Mouse (Mus musculus) left cerebral cortex, adult 2 months (tissue): Measurements from ENCODE around the gene Synpo2l. TPM values are rescaled to one million over a fixed set of nuclear protein-coding genes. Genes with fewer than 3 reads are reported as not detected.

Experiments used
- DNase-seq, 2 experiments: peaks; one replicate each; pipeline ENCODE4 v3.0.0; 2021 to 2022; ENCODE audit warnings: low spot score in 2 of 2, mixed read lengths in 1 of 2; ENCODE audit errors: extremely low spot score in 1 of 2
- H3K27ac ChIP-seq: fragments of 200-600 bp; 2 replicates; pipeline ENCODE4 v1.8.1; 2022
- H3K4me3 ChIP-seq: fragments of 200-600 bp; 2 replicates; pipeline ENCODE4 v1.8.1; 2022
- CTCF ChIP-seq: fragments of 200-600 bp; IDR thresholded peaks from 2 replicates; pipeline ENCODE4 v1.8.1; 2022; ENCODE audit warnings: antibody characterized with exemption, mild to moderate bottlenecking, moderate library complexity
- intact Hi-C: fragments of 180-260 bp; cut with DNase I; formaldehyde crosslinking; loops from one replicate; pipeline ENCODE4 v1.15.1; 2025
- microRNA-seq, 2 experiments: library from miRNA; unstranded; fragments of <30 nt; microRNA quantifications; one replicate each; pipeline ENCODE4 v1.2.0; 2021
- total RNA-seq, 2 experiments: library from RNA; stranded (reverse); gene quantifications; 2 replicates each; pipeline ENCODE4 v1.2.3; 2021

Gene Synpo2l
- total RNA-seq, 2 experiments from 2014 or later = 0.21 to 0.23 TPM

DNA sequence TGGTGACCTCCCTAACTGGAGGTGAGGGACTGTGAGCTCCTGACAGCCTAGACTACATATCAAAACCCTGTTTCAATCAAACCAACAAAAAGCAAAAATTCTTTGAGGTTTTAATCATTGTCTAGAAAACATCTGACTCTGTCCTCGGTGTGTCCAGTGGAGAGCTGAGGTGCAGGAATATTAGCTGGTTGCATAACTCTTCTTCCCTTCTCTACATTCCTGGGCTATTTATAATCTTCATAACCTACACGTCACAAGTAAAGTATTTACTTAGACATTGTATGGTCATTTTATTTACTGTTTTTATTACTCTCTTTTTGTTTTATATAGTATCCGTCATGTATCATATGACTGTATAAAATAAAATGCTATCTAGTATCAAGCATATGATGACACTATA lies 58.6 kb downstream of the Synpo2l start:
- intact Hi-C loops = no loop called here
- no peak overlapping the region for H3K4me3 ChIP-seq
- no peak for TF ChIP-seq CTCF
- no peak for DNase-seq
- no peak overlapping the region for H3K27ac ChIP-seq

Small RNA genes within 50 kb of the gene (microRNA-seq; reads per million reads assigned to microRNA genes)
- gene Mir6946 = 0.72 to 0.73 reads per million in 2 experiments

Other genes with a start within 250 kb of the Synpo2l start
- 1 to 10 TPM in 1 of 2 experiments, under 1 TPM in 1; 0.95 to 2.2 TPM for gene Cfap70, start 216.1 kb downstream of the Synpo2l start, total RNA-seq
- gene Anxa7, start 188.2 kb downstream of the Synpo2l start, total RNA-seq = 10 to 100 TPM; 64.9 to 66.2 TPM
- 1 to 10 TPM in 1 of 2 experiments, under 1 TPM in 1; 0.97 to 1.2 TPM for gene Mss51, start 171.5 kb downstream of the Synpo2l start, total RNA-seq
- gene Ppp3cb, start 121.8 kb downstream of the Synpo2l start, total RNA-seq = 100 to 1,000 TPM; 267 to 280 TPM
- 10 to 100 TPM; 42.2 to 48.8 TPM for gene Usp54, start 27.3 kb downstream of the Synpo2l start, total RNA-seq
- not detected for gene Myoz1, start 11.8 kb downstream of the Synpo2l start, total RNA-seq
- 100 to 1,000 TPM; 113 to 115 TPM for gene Sec24c, start 6.0 kb upstream of the Synpo2l start, total RNA-seq
- 10 to 100 TPM; 17.6 to 18.2 TPM for gene Fut11, start 26.6 kb upstream of the Synpo2l start, total RNA-seq
- gene Chchd1, start 34.7 kb upstream of the Synpo2l start, total RNA-seq = 10 to 100 TPM; 47.3 to 48.1 TPM
- gene Zswim8, start 39.2 kb upstream of the Synpo2l start, total RNA-seq = 100 to 1,000 TPM; 176 to 180 TPM
- gene Ndst2, start 66.2 kb upstream of the Synpo2l start, total RNA-seq = 10 to 100 TPM; 15.5 to 17.7 TPM
- gene Camk2g, start 125.7 kb upstream of the Synpo2l start, total RNA-seq = 100 to 1,000 TPM; 328 to 345 TPM
- 1 to 10 TPM; 6.5 to 9.6 TPM for gene Plau, start 168.3 kb upstream of the Synpo2l start, total RNA-seq